In genomic region chr10:80150226-80151210, GRCm38 (mm10) we compare ENCODE assay signal across 9 mouse cellular contexts. TPM values are rescaled to one million over a fixed set of nuclear protein-coding genes. Genes with fewer than 3 reads are reported as not detected.
DNase-seq lines count a peak whose midpoint lies in the region; ATAC-seq and TF ChIP-seq lines count a peak whose summit lies in the region.
"Had no signal": no experiment of that assay in that cellular context is flagged by ENCODE, and none has a peak within 500 bp of the region (broad histone marks: within the 10 kb centered on the region; RNA-seq: fewer than 3 reads in every experiment).

No protein-coding gene starts in this region.

- no peaks in the 10 kb centered on the region for H3K9me3 ChIP-seq in embryonic facial prominence, embryonic 11.5 days (replicated peaks; ENCODE audit: control insufficient read depth, low read length)
- H3K9me3 ChIP-seq in hindbrain, embryonic 10.5 days, result no peaks in the 10 kb centered on the region
- no peaks in the 10 kb centered on the region for H3K9me3 ChIP-seq in limb, embryonic 14.5 days (ENCODE audit: control insufficient read depth, low read length)

- 1% methylated on average over 57 of the region's 71 CpGs for WGBS in embryonic facial prominence, embryonic 11.5 days
- under 1% methylated on average over 68 of the region's 71 CpGs for WGBS in hindbrain, embryonic 10.5 days
- WGBS in limb, embryonic 14.5 days, result under 1% methylated on average over 41 of the region's 71 CpGs
- under 1% methylated on average over 64 of the region's 71 CpGs for WGBS in thymus, adult 2 months

- peaks cover 59% of the 10 kb centered on the region for H3K79me2 ChIP-seq in myocyte (ENCODE audit: control insufficient read depth, insufficient read depth)

- no peak for ATAC-seq in cerebellum, adult (ENCODE audit: insufficient number of reproducible peaks, low FRiP score, low TSS enrichment)
- no peak for ATAC-seq in embryonic facial prominence, embryonic 11.5 days (replicated peaks; ENCODE audit: insufficient number of reproducible peaks, low FRiP score, low TSS enrichment, low read depth)
- ATAC-seq in limb, embryonic 14.5 days (ENCODE audit: low FRiP score, low read depth), result no peak
- ATAC-seq: Patski had no signal

- H3K36me3 ChIP-seq in embryonic facial prominence, embryonic 11.5 days (replicated peaks; ENCODE audit: control insufficient read depth, insufficient read depth, low read depth, low read length), result peaks cover 37% of the 10 kb centered on the region
- peaks cover 76% of the 10 kb centered on the region for H3K36me3 ChIP-seq in hindbrain, embryonic 10.5 days
- H3K36me3 ChIP-seq in limb, embryonic 14.5 days (ENCODE audit: control insufficient read depth, insufficient read depth, low read length), result peaks cover 66% of the 10 kb centered on the region
- peaks cover 32% of the 10 kb centered on the region for H3K36me3 ChIP-seq in myocyte (ENCODE audit: control insufficient read depth, insufficient read depth)
- H3K36me3 ChIP-seq in thymus, adult 2 months (ENCODE audit: control insufficient read depth, insufficient read depth, low read length), result peaks cover 27% of the 10 kb centered on the region

- peaks cover 16% of the 10 kb centered on the region for H3K4me1 ChIP-seq in embryonic facial prominence, embryonic 11.5 days (ENCODE audit: control insufficient read depth, insufficient read depth, low read length)
- peaks cover 78% of the 10 kb centered on the region for H3K4me1 ChIP-seq in hindbrain, embryonic 10.5 days (replicated peaks)
- peaks cover 26% of the 10 kb centered on the region for H3K4me1 ChIP-seq in limb, embryonic 14.5 days (ENCODE audit: control insufficient read depth, insufficient read depth, low read length)
- peaks cover 35% of the 10 kb centered on the region for H3K4me1 ChIP-seq in thymus, adult 2 months (replicated peaks; ENCODE audit: control insufficient read depth, insufficient read depth, low read length)

- TF ChIP-seq CTCF in thymus, adult 2 months (IDR thresholded peaks at IDR 0.05; ENCODE audit: borderline replicate concordance, control insufficient read depth, extremely low read depth, insufficient read depth, low read length, poor library complexity), result peak; percentile 3; the same call in 1 of the 2 replicates

- H3K27ac ChIP-seq in embryonic facial prominence, embryonic 11.5 days (replicated peaks; ENCODE audit: low read depth, low read length), result peak overlapping the region; percentile 99
- peak overlapping the region; percentile 100 for H3K27ac ChIP-seq in hindbrain, embryonic 10.5 days
- H3K27ac ChIP-seq in limb, embryonic 14.5 days (replicated peaks; ENCODE audit: low read depth, low read length), result peak overlapping the region; percentile 96
- peak overlapping the region; percentile 92 for H3K27ac ChIP-seq in thymus, adult 2 months (ENCODE audit: control insufficient read depth, insufficient read depth, low read length)

- peak overlapping the region; percentile 100 for H3K4me3 ChIP-seq in embryonic facial prominence, embryonic 11.5 days (ENCODE audit: low read depth, low read length)
- H3K4me3 ChIP-seq in hindbrain, embryonic 10.5 days, result peak overlapping the region; percentile 99
- peak overlapping the region; percentile 99 for H3K4me3 ChIP-seq in limb, embryonic 14.5 days (replicated peaks; ENCODE audit: low read length)
- H3K4me3 ChIP-seq in myocyte, result peak overlapping the region; percentile 100
- peak overlapping the region; percentile 96 for H3K4me3 ChIP-seq in thymus, adult 2 months (ENCODE audit: control insufficient read depth, insufficient read depth, low read length)

- no peaks in the 10 kb centered on the region for H3K27me3 ChIP-seq in embryonic facial prominence, embryonic 11.5 days (ENCODE audit: control insufficient read depth, insufficient read depth, low read length)
- no peaks in the 10 kb centered on the region for H3K27me3 ChIP-seq in hindbrain, embryonic 10.5 days (ENCODE audit: insufficient read depth, poor library complexity, severe bottlenecking)
- no peaks in the 10 kb centered on the region for H3K27me3 ChIP-seq in limb, embryonic 14.5 days (ENCODE audit: control insufficient read depth, insufficient read depth, low read length)
- no peaks in the 10 kb centered on the region for H3K27me3 ChIP-seq in myocyte (ENCODE audit: control insufficient read depth, insufficient read depth, insufficient read length)
- H3K27me3 ChIP-seq in thymus, adult 2 months (ENCODE audit: control insufficient read depth, insufficient read depth, low read length), result no peaks in the 10 kb centered on the region
- H3K27me3 ChIP-seq: Patski had no signal

- peak overlapping the region; percentile 69 for H3ac ChIP-seq in myocyte (ENCODE audit: control insufficient read depth, insufficient read length)

- H3K9ac ChIP-seq in embryonic facial prominence, embryonic 11.5 days (replicated peaks; ENCODE audit: low read length), result peak overlapping the region; percentile 100
- peak overlapping the region; percentile 98 for H3K9ac ChIP-seq in limb, embryonic 14.5 days (ENCODE audit: low read depth, low read length, severe bottlenecking)

- TF ChIP-seq POLR2A in limb, embryonic 14.5 days (IDR thresholded peaks at IDR 0.05; ENCODE audit: borderline replicate concordance, extremely low read depth, insufficient read depth, insufficient read length), result 0 out of 2 replicates have a peak, but pooled peaks have one; percentile 14
- TF ChIP-seq POLR2A in myocyte (IDR thresholded peaks at IDR 0.05; ENCODE audit: insufficient read length, low read depth), result no peak
- TF ChIP-seq POLR2A in thymus, adult 2 months (IDR thresholded peaks at IDR 0.05; ENCODE audit: control insufficient read depth, extremely low read depth, insufficient read depth, low read length, poor library complexity), result peak; percentile 77

- H3K4me2 ChIP-seq in embryonic facial prominence, embryonic 11.5 days (ENCODE audit: low read depth, low read length), result peak overlapping the region; percentile 99
- H3K4me2 ChIP-seq in limb, embryonic 14.5 days (replicated peaks; ENCODE audit: low read depth, low read length, severe bottlenecking), result peak overlapping the region; percentile 93
- H3K4me2 ChIP-seq in myocyte (ENCODE audit: low read depth), result peak overlapping the region; percentile 97

- peak; percentile 75 for DNase-seq in cerebellum, adult 11 months
- DNase-seq in Muller cell, postnatal 12 days (ENCODE audit: inconsistent ontology term), result peak; percentile 79
- DNase-seq in embryonic facial prominence, embryonic 11.5 days (ENCODE audit: low spot score), result peak; percentile 90
- DNase-seq in hindbrain, embryonic 10.5 days (ENCODE audit: low spot score), result peak; percentile 90
- peak; percentile 70 for DNase-seq in limb, embryonic 14.5 days (ENCODE audit: low spot score)
- DNase-seq in thymus, adult 2 months, result peak; percentile 82

TF ChIP-seq in myocyte, 11 proteins besides CTCF, POLR2A, EP300 and RAD21:
- TF ChIP-seq MYOG (IDR thresholded peaks at IDR 0.05; ENCODE audit: control insufficient read depth in 1 of 3, insufficient read depth in 1 of 3, insufficient read length in 2 of 3, low read depth in 2 of 3), result no peak
- TF ChIP-seq MAX (IDR thresholded peaks at IDR 0.05; ENCODE audit: low read depth), result no peak
- peak; percentile 79 for TF ChIP-seq POLR2AphosphoS2 (IDR thresholded peaks at IDR 0.05; ENCODE audit: insufficient read length, low read depth)

RNA-seq across cellular contexts. Expression of gene Midn, which starts 2.4 kb away (rescaled TPM):
- polyA plus RNA-seq in embryonic facial prominence, embryonic 11.5 days (2014; fragmentation: Nextera tagmentation; extraction: Ambion mirVana), result 60.3 and 62.1 TPM in 2 replicates
- polyA plus RNA-seq in hindbrain, embryonic 10.5 days (2016; fragmentation: Nextera tagmentation; extraction: Ambion mirVana), result 22.3 and 24.6 TPM in 2 replicates
- polyA plus RNA-seq in limb, embryonic 14.5 days (2012; rRNA removed), result 108 and 161 TPM in 2 replicates
- polyA plus RNA-seq in limb, embryonic 14.5 days (2014; fragmentation: Nextera tagmentation; extraction: Ambion mirVana), result 33.4 and 39.6 TPM in 2 replicates
- polyA plus RNA-seq in myocyte (2012; fragmentation: generic; extraction: Trizol), result 131 TPM
- polyA plus RNA-seq in thymus, adult 2 months (2012; rRNA removed), result 342 and 374 TPM in 2 replicates

RNA-seq across cellular contexts. Expression of gene Cbarp, which starts 9.9 kb away (rescaled TPM):
- 6.8 and 9.0 TPM in 2 replicates for polyA plus RNA-seq in embryonic facial prominence, embryonic 11.5 days (2014; fragmentation: Nextera tagmentation; extraction: Ambion mirVana)
- 7.1 and 15.0 TPM in 2 replicates for polyA plus RNA-seq in hindbrain, embryonic 10.5 days (2016; fragmentation: Nextera tagmentation; extraction: Ambion mirVana)
- 28.9 and 36.0 TPM in 2 replicates for polyA plus RNA-seq in limb, embryonic 14.5 days (2012; rRNA removed)
- polyA plus RNA-seq in limb, embryonic 14.5 days (2014; fragmentation: Nextera tagmentation; extraction: Ambion mirVana), result 7.5 and 9.3 TPM in 2 replicates
- polyA plus RNA-seq in myocyte (2012; fragmentation: generic; extraction: Trizol), result 10.0 TPM
- 34.0 and 37.7 TPM in 2 replicates for polyA plus RNA-seq in thymus, adult 2 months (2012; rRNA removed)

RNA-seq across cellular contexts. Expression of gene Atp5d, which starts 12.1 kb away (rescaled TPM):
- polyA plus RNA-seq in embryonic facial prominence, embryonic 11.5 days (2014; fragmentation: Nextera tagmentation; extraction: Ambion mirVana), result 360 and 371 TPM in 2 replicates
- 484 and 504 TPM in 2 replicates for polyA plus RNA-seq in hindbrain, embryonic 10.5 days (2016; fragmentation: Nextera tagmentation; extraction: Ambion mirVana)
- polyA plus RNA-seq in limb, embryonic 14.5 days (2012; rRNA removed), result 449 and 577 TPM in 2 replicates
- 477 TPM in 2 replicates for polyA plus RNA-seq in limb, embryonic 14.5 days (2014; fragmentation: Nextera tagmentation; extraction: Ambion mirVana)
- 1,163 TPM for polyA plus RNA-seq in myocyte (2012; fragmentation: generic; extraction: Trizol)
- 1,163 and 1,361 TPM in 2 replicates for polyA plus RNA-seq in thymus, adult 2 months (2012; rRNA removed)

RNA-seq across cellular contexts. Expression of gene Cirbp, which starts 15.3 kb away (rescaled TPM):
- polyA plus RNA-seq in embryonic facial prominence, embryonic 11.5 days (2014; fragmentation: Nextera tagmentation; extraction: Ambion mirVana), result 74.0 and 77.8 TPM in 2 replicates
- polyA plus RNA-seq in hindbrain, embryonic 10.5 days (2016; fragmentation: Nextera tagmentation; extraction: Ambion mirVana), result 95.3 and 153 TPM in 2 replicates
- polyA plus RNA-seq in limb, embryonic 14.5 days (2012; rRNA removed), result 286 and 289 TPM in 2 replicates
- polyA plus RNA-seq in limb, embryonic 14.5 days (2014; fragmentation: Nextera tagmentation; extraction: Ambion mirVana), result 101 and 106 TPM in 2 replicates
- 54.2 TPM for polyA plus RNA-seq in myocyte (2012; fragmentation: generic; extraction: Trizol)
- 173 and 193 TPM in 2 replicates for polyA plus RNA-seq in thymus, adult 2 months (2012; rRNA removed)

RNA-seq across cellular contexts. Expression of gene 1600002K03Rik, which starts 22.2 kb away (rescaled TPM):
- polyA plus RNA-seq in embryonic facial prominence, embryonic 11.5 days (2014; fragmentation: Nextera tagmentation; extraction: Ambion mirVana), result 6.0 and 6.8 TPM in 2 replicates
- 12.9 and 14.4 TPM in 2 replicates for polyA plus RNA-seq in hindbrain, embryonic 10.5 days (2016; fragmentation: Nextera tagmentation; extraction: Ambion mirVana)
- polyA plus RNA-seq in limb, embryonic 14.5 days (2012; rRNA removed), result 10.9 and 15.5 TPM in 2 replicates
- polyA plus RNA-seq in limb, embryonic 14.5 days (2014; fragmentation: Nextera tagmentation; extraction: Ambion mirVana), result 8.5 and 12.8 TPM in 2 replicates
- polyA plus RNA-seq in myocyte (2012; fragmentation: generic; extraction: Trizol), result 23.5 TPM
- 11.1 and 14.8 TPM in 2 replicates for polyA plus RNA-seq in thymus, adult 2 months (2012; rRNA removed)
